Mouse (Mus musculus): Measurements from ENCODE around the gene Ndufa11.
A peak's percentile ranks its signal among the peaks of the same experiment; 100 is the strongest.

Gene Ndufa11

GRCm38 (mm10) chr17:56761077-56761476 lies 43.5 kb downstream of the Ndufa11 start:
- no peak for DNase-seq (ENCODE audit: low spot score)

- DNase-seq (ENCODE audit: low spot score), result peak; percentile 88
These were observed 44.4 kb downstream of the Ndufa11 start for GRCm38 (mm10) chr17:56761991-56762410.

- peak; percentile 57 for DNase-seq (ENCODE audit: low spot score)
These were observed 45.5 kb downstream of the Ndufa11 start for GRCm38 (mm10) chr17:56762769-56763731.

- DNase-seq (ENCODE audit: low spot score), result no peak
These were observed 46.2 kb downstream of the Ndufa11 start for GRCm38 (mm10) chr17:56763741-56764250.

- peak; percentile 87 for DNase-seq (ENCODE audit: low spot score)
These were observed 47.1 kb downstream of the Ndufa11 start, which contains the start of gene Dus3l for GRCm38 (mm10) chr17:56764474-56765354. Gene Dus3l (plus strand): TSS chr17:56764757.

GRCm38 (mm10) chr17:56765431-56765830 lies 47.9 kb downstream of the Ndufa11 start:
- no peak for DNase-seq (ENCODE audit: low spot score)

GRCm38 (mm10) chr17:56766631-56767405 lies 49.3 kb downstream of the Ndufa11 start:
- no peak for DNase-seq (ENCODE audit: low spot score)

GRCm38 (mm10) chr17:56767531-56768135 lies 50.1 kb downstream of the Ndufa11 start:
- no peak for DNase-seq (ENCODE audit: low spot score)

GRCm38 (mm10) chr17:56768941-56769340 lies 51.4 kb downstream of the Ndufa11 start:
- no peak for DNase-seq (ENCODE audit: low spot score)

GRCm38 (mm10) chr17:56769950-56770349 lies 52.4 kb downstream of the Ndufa11 start, which contains the start of gene Prr22:
Gene Prr22 (plus strand): TSS chr17:56770250.
- DNase-seq (ENCODE audit: low spot score), result no peak
